Mouse (Mus musculus) stomach, postnatal 0 days (tissue): ENCODE data around the gene Col4a4. TPM values are rescaled to one million over a fixed set of nuclear protein-coding genes. Genes with fewer than 3 reads are reported as not detected.

Experiments used
- ATAC-seq: fragments of 200-750 bp; cut with Nextera tagmentation; 2 replicates; pipeline ENCODE4 v1.8.0; 2017; ENCODE audit not compliant: low FRiP score, low TSS enrichment
- DNase-seq: peaks from one replicate; pipeline ENCODE4 v3.0.0-alpha.2; 2016; ENCODE audit warnings: low spot score
- H3K27ac ChIP-seq: fragments of 300-500 bp; sonication (generic); replicated peaks from 2 replicates; pipeline ENCODE4 v1.5.1; 2014; ENCODE audit warnings: mild to moderate bottlenecking, control low read depth
- H3K27me3 ChIP-seq: fragments of 300-500 bp; sonication (generic); 2 replicates; pipeline ENCODE4 v1.6.1; 2014; ENCODE audit warnings: low read length; ENCODE audit not compliant: control insufficient read depth, insufficient read depth
- H3K36me3 ChIP-seq: fragments of 300-500 bp; sonication (generic); 2 replicates; pipeline ENCODE4 v1.6.1; 2014; ENCODE audit warnings: low read length, mixed read lengths; ENCODE audit not compliant: control insufficient read depth, insufficient read depth
- H3K4me1 ChIP-seq: fragments of 300-500 bp; sonication (generic); replicated peaks from 2 replicates; pipeline ENCODE4 v1.6.1; 2014; ENCODE audit warnings: antibody characterized with exemption; ENCODE audit not compliant: control insufficient read depth, insufficient read depth
- H3K4me2 ChIP-seq: fragments of 300-500 bp; sonication (generic); replicated peaks from 2 replicates; pipeline ENCODE4 v1.6.1; 2014; ENCODE audit warnings: low read depth, mild to moderate bottlenecking, control low read depth, moderate library complexity
- H3K4me3 ChIP-seq: fragments of 300-500 bp; sonication (generic); 2 replicates; pipeline ENCODE4 v1.5.1; 2014; ENCODE audit warnings: low read depth, low read length, control low read depth
- H3K9ac ChIP-seq: fragments of 300-500 bp; sonication (generic); 2 replicates; pipeline ENCODE4 v1.6.1; 2014; ENCODE audit warnings: mild to moderate bottlenecking, low read length, control low read depth, mixed read lengths
- H3K9me3 ChIP-seq: fragments of 300-500 bp; sonication (generic); 2 replicates; pipeline ENCODE4 v1.6.1; 2016; ENCODE audit warnings: low read length; ENCODE audit not compliant: control insufficient read depth
- CTCF ChIP-seq: IDR thresholded peaks from 2 replicates; pipeline ENCODE4 v1.5.1; 2016; ENCODE audit warnings: antibody characterized with exemption, low read depth, mild to moderate bottlenecking, moderate library complexity
- EP300 ChIP-seq: optimal IDR thresholded peaks from 2 replicates; pipeline ENCODE3; 2016; ENCODE audit warnings: antibody characterized with exemption
- WGBS: fragments of 180-500 bp; shearing (Covaris S2); extraction: QIAGEN DNeasy Blood & Tissue Kit; methylation state at CpG from one replicate; pipeline ENCODE4 v1.1.7; 2014; 5-methylcytosine and 5-hydroxymethylcytosine counted together
- polyA plus RNA-seq: library from polyadenylated mRNA; unstranded; fragments of >200 nt; fragmentation: Nextera tagmentation; extraction: Ambion mirVana; gene quantifications from 2 replicates; pipeline ENCODE4 v1.2.1, GENCODE M21; 2015

The Col4a4 gene
- polyA plus RNA-seq, 1 experiment from 2014 or later = 0.61 TPM

DNA sequence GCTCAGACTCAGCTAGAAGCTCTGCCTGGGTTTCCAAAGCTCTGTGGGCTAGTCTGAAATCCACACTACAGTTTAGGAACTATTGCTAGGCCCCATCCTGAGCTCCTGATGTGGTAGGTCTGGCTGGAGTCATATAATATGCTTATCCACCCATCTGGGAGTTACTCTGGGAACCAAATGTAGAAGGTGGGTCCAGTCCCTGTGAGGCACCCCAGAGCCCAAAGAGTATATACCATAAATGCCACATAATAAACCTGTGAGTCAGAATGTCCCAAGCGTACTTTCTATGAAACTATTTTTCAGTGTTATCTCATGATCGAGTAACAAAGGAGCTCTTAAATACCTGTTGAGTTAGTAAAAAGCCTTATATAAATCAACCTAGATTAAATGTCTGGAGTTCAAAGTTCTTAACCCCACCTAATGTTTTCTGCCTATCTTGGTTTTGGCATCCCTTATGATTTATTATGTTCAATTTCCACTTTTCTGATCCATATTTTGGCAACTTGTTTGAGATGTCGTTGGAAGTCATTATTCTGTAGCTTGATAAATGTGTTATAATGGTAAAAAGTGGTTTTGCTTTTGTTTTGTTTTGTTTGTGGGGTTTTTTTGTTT is 172.1 kb downstream of the Col4a4 start:
- 56% methylated on average over 3 of the region's 3 CpGs for WGBS
- Histone ChIP-seq H3K27me3 (no peaks in the 10 kb centered on the region), H3K9ac (no peak overlapping the region), H3K4me3 (no peak overlapping the region), H3K4me1 (no peaks in the 10 kb centered on the region), H3K9me3 (no peaks in the 10 kb centered on the region), H3K4me2 (no peak overlapping the region), H3K36me3 (no peaks in the 10 kb centered on the region), H3K27ac (no peak overlapping the region)
- TF ChIP-seq CTCF (no peak), EP300 (peak; percentile 91)
- DNase-seq (no peak), ATAC-seq (0 out of 2 replicates have a peak, but pooled peaks have one; percentile 53)

- no peak overlapping the region; the same call in 1 of the 2 replicates for H3K27ac ChIP-seq
- no peak overlapping the region for H3K9ac ChIP-seq
- no peak overlapping the region for H3K4me2 ChIP-seq
- WGBS = 49% methylated on average over 4 of the region's 4 CpGs
- no peaks in the 10 kb centered on the region for H3K4me1 ChIP-seq
- H3K9me3 ChIP-seq = no peaks in the 10 kb centered on the region
- no peaks in the 10 kb centered on the region for H3K27me3 ChIP-seq
- H3K36me3 ChIP-seq = no peaks in the 10 kb centered on the region
- H3K4me3 ChIP-seq = no peak overlapping the region
- ATAC-seq = no peak; the same call in 1 of the 2 replicates
- DNase-seq = no peak
- TF ChIP-seq CTCF (no peak), EP300 (no peak)
These were observed 174.6 kb downstream of the Col4a4 start for GRCm38 (mm10) chr1:82412085-82412484.

DNA sequence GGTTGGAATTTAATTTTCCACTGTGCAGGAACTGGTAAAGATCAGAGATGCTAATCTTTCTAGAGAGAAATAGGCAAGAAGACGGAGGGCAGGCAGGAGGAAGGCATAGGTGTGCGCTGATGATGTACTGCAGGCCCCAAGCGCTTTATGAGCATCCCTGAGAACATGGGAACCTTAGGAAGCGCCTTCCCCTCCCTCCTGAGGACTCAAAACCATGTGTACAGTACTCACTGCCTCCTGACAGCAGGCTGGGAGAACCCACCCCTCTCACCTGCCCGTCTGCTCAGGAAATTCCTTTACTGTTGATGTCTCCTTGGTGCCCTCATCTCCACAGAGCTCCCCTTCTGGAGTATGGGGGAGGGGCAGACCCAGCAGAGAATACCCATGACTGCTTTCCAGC is 175.1 kb downstream of the Col4a4 start:
- no peaks in the 10 kb centered on the region for H3K36me3 ChIP-seq
- no peaks in the 10 kb centered on the region for H3K9me3 ChIP-seq
- H3K4me3 ChIP-seq = no peak overlapping the region
- no peak overlapping the region for H3K4me2 ChIP-seq
- DNase-seq (no peak), ATAC-seq (no peak)
- no peaks in the 10 kb centered on the region for H3K27me3 ChIP-seq
- H3K27ac ChIP-seq = no peak overlapping the region; the same call in 1 of the 2 replicates
- no peaks in the 10 kb centered on the region for H3K4me1 ChIP-seq
- H3K9ac ChIP-seq = no peak overlapping the region
- WGBS = 82% methylated on average over 5 of the region's 5 CpGs
- TF ChIP-seq CTCF (no peak), EP300 (no peak)

GRCm38 (mm10) chr1:82410548-82410947 is 176.1 kb downstream of the Col4a4 start:
- Histone ChIP-seq H3K27me3 (no peaks in the 10 kb centered on the region), H3K4me1 (no peaks in the 10 kb centered on the region), H3K4me3 (no peak overlapping the region), H3K27ac (no peak overlapping the region), H3K9ac (no peak overlapping the region), H3K4me2 (no peak overlapping the region), H3K36me3 (no peaks in the 10 kb centered on the region), H3K9me3 (no peaks in the 10 kb centered on the region)
- no peak for TF ChIP-seq CTCF
- no peak for TF ChIP-seq EP300
- DNase-seq = no peak
- 71% methylated on average over 3 of the region's 3 CpGs for WGBS
- no peak for ATAC-seq

DNA sequence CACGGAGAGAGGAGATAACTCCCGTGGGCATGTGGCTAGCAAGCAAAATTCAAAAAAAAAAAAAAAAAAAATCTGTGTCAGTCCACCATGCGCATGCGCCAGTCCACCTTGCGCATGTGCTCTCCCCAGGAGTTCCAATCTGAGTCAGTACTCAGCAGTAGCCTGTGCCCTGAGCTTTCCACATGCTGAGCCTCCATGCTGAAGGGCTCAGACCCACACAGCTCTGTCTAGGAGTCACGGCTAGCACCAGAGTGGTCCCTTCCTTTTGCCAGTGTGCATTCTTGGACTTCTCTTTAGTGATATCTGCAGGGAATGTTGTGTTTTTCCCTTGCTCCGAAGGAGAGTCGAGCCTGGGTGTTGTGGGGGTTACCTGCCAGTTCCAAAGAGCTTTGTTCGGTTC is 177.4 kb downstream of the Col4a4 start:
- H3K4me1 ChIP-seq = no peaks in the 10 kb centered on the region
- no peak overlapping the region for H3K4me3 ChIP-seq
- TF ChIP-seq EP300 (no peak), CTCF (no peak)
- H3K36me3 ChIP-seq = no peaks in the 10 kb centered on the region
- H3K4me2 ChIP-seq = no peak overlapping the region
- no peak overlapping the region for H3K9ac ChIP-seq
- ATAC-seq (no peak), DNase-seq (no peak)
- WGBS = 88% methylated on average over 9 of the region's 9 CpGs
- H3K9me3 ChIP-seq = no peaks in the 10 kb centered on the region
- no peaks in the 10 kb centered on the region for H3K27me3 ChIP-seq
- no peak overlapping the region for H3K27ac ChIP-seq

GRCm38 (mm10) chr1:82407786-82408185 is 178.9 kb downstream of the Col4a4 start:
- WGBS = 82% methylated on average over 3 of the region's 3 CpGs
- TF ChIP-seq CTCF = no peak
- no peak for TF ChIP-seq EP300

More at GRCm38 (mm10) chr1:82407786-82408185, 178.9 kb downstream of the Col4a4 start:
- DNase-seq (no peak), ATAC-seq (no peak)
- no peaks in the 10 kb centered on the region for H3K36me3 ChIP-seq
- H3K4me1 ChIP-seq = no peaks in the 10 kb centered on the region
- H3K9me3 ChIP-seq = no peaks in the 10 kb centered on the region
- H3K9ac ChIP-seq = no peak overlapping the region
- H3K27me3 ChIP-seq = no peaks in the 10 kb centered on the region
- H3K4me3 ChIP-seq = no peak overlapping the region
- no peak overlapping the region for H3K27ac ChIP-seq
- H3K4me2 ChIP-seq = no peak overlapping the region

Other genes with a start within 250 kb of the Col4a4 start
- gene Col4a3, start 72 bp upstream of the Col4a4 start, polyA plus RNA-seq = 0.36 and 0.42 TPM in 2 replicates
- 149 and 151 TPM in 2 replicates for gene Mff, start 138.0 kb upstream of the Col4a4 start, polyA plus RNA-seq
- 0.21 and 1.0 TPM in 2 replicates for gene Tm4sf20, start 181.6 kb upstream of the Col4a4 start, polyA plus RNA-seq
- gene Gm47791, start 184.4 kb upstream of the Col4a4 start, polyA plus RNA-seq = not detected in 2 replicates